Mouse (Mus musculus) adrenal gland, adult 18-20 months (tissue): Measurements from ENCODE around the gene Srpk3. TPM values are rescaled to one million over a fixed set of nuclear protein-coding genes. Genes with fewer than 3 reads are reported as not detected.
A peak's percentile ranks its signal among the peaks of the same experiment; 100 is the strongest.
"Not testable (repeated sequence)": the region's sequence is repeated elsewhere in the genome, so short reads cannot be mapped to it uniquely, and the experiment has no call there.

Experiments
- DNase-seq, 2 experiments: peaks; one replicate each; pipeline ENCODE4 v3.0.0; 2021 to 2022; ENCODE audit warnings: low spot score in 2 of 2
- long read RNA-seq, 2 experiments: library from polyadenylated mRNA; stranded (forward); transcript quantifications; one replicate each; pipeline ENCODE4 v2.0.0; 2021
- total RNA-seq, 2 experiments: library from RNA; stranded (reverse); gene quantifications; 1 replicate in 1 of 2; 2 replicates in 1 of 2; pipeline ENCODE4 v1.2.3; 2021

The Srpk3 gene
- under 1 TPM in 1 of 2 experiments, not detected in 1; 0.74 TPM for total RNA-seq
- long read RNA-seq, experiment 1, result 0 reads
- long read RNA-seq, experiment 2, result 0 reads

- DNase-seq, result no peak
These were observed at the start of gene Srpk3 for GRCm38 (mm10) chrX:73774168-73774760. TSS of gene Srpk3 (plus strand) at chrX:73774405.

- DNase-seq, result no peak
These were observed 43.3 kb upstream of the Srpk3 start for GRCm38 (mm10) chrX:73730908-73731307.

GRCm38 (mm10) chrX:73738155-73738554 is 36.0 kb upstream of the Srpk3 start:
- DNase-seq, result no peak

GRCm38 (mm10) chrX:73739151-73739550 is 35.1 kb upstream of the Srpk3 start:
- no peak for DNase-seq

GRCm38 (mm10) chrX:73739841-73740240 is 34.4 kb upstream of the Srpk3 start:
- not testable (repeated sequence) for DNase-seq

- DNase-seq, result no peak
These were observed 29.3 kb upstream of the Srpk3 start for GRCm38 (mm10) chrX:73744774-73745481.

- DNase-seq, result no peak
These were observed 25.2 kb upstream of the Srpk3 start for GRCm38 (mm10) chrX:73748977-73749376.

- no peak for DNase-seq
These were observed 17.7 kb upstream of the Srpk3 start, which contains the start of gene Plxnb3 for GRCm38 (mm10) chrX:73756334-73757140. TSS of gene Plxnb3 (plus strand) at chrX:73757090.

- DNase-seq, result no peak
These were observed 15.5 kb upstream of the Srpk3 start for GRCm38 (mm10) chrX:73758611-73759290.

- DNase-seq, result peak; percentile 39 to 48
These were observed 8.9 kb upstream of the Srpk3 start for GRCm38 (mm10) chrX:73765311-73765710.

GRCm38 (mm10) chrX:73767267-73767666 is 6.9 kb upstream of the Srpk3 start:
- DNase-seq, result no peak

GRCm38 (mm10) chrX:73774802-73775483 is 738 bp downstream of the Srpk3 start:
- DNase-seq, result no peak

- DNase-seq, result no peak
These were observed 8.0 kb downstream of the Srpk3 start for GRCm38 (mm10) chrX:73782227-73782626.

- no peak for DNase-seq
These were observed 11.5 kb downstream of the Srpk3 start for GRCm38 (mm10) chrX:73785666-73786065.

- peak; percentile 80 to 86 for DNase-seq
These were observed 12.4 kb downstream of the Srpk3 start, which contains the start of the genes Idh3g and Ssr4 for GRCm38 (mm10) chrX:73786364-73787224. TSS of gene Idh3g (minus strand) at chrX:73786897. TSS of gene Ssr4 (plus strand) at chrX:73787028.

- DNase-seq, result no peak
These were observed 13.0 kb downstream of the Srpk3 start for GRCm38 (mm10) chrX:73787225-73787558.

- DNase-seq, result no peak
These were observed 14.3 kb downstream of the Srpk3 start for GRCm38 (mm10) chrX:73788501-73788900.

- DNase-seq, result no peak
These were observed 18.8 kb downstream of the Srpk3 start for GRCm38 (mm10) chrX:73793039-73793438.

GRCm38 (mm10) chrX:73793505-73793904 is 19.3 kb downstream of the Srpk3 start:
- DNase-seq, result no peak

GRCm38 (mm10) chrX:73797511-73797910 is 23.3 kb downstream of the Srpk3 start:
- DNase-seq, result no peak
